Mouse (Mus musculus) liver, adult 2 months (tissue): ENCODE data around the gene Psd4. TPM values are rescaled to one million over a fixed set of nuclear protein-coding genes. Genes with fewer than 3 reads are reported as not detected.
A peak's percentile ranks its signal among the peaks of the same experiment; 100 is the strongest.

Experiments
- DNase-seq: peaks from one replicate; pipeline ENCODE4 v3.0.0-alpha.2; 2011; ENCODE audit warnings: low read depth, low spot score; ENCODE audit errors: extremely low read depth
- H3K27ac ChIP-seq: fragments of 200-500 bp; replicated peaks from 2 replicates; pipeline ENCODE4 v1.5.1; 2012; ENCODE audit warnings: low read depth, mild to moderate bottlenecking, control low read depth, inconsistent platforms, low read length; ENCODE audit not compliant: insufficient read depth
- H3K27me3 ChIP-seq: fragments of 200-500 bp; 2 replicates; pipeline ENCODE4 v1.6.1; 2012; ENCODE audit warnings: mild to moderate bottlenecking, moderate library complexity, low read length, inconsistent platforms; ENCODE audit not compliant: control insufficient read depth, insufficient read depth
- H3K36me3 ChIP-seq: fragments of 200-500 bp; 2 replicates; pipeline ENCODE4 v1.6.1; 2012; ENCODE audit warnings: low read length, inconsistent platforms; ENCODE audit not compliant: control insufficient read depth, insufficient read depth
- H3K4me1 ChIP-seq: fragments of 200-500 bp; 2 replicates; pipeline ENCODE4 v1.6.1; 2011; ENCODE audit warnings: low read length; ENCODE audit not compliant: control insufficient read depth, insufficient read depth
- H3K4me3 ChIP-seq: fragments of 200-500 bp; 2 replicates; pipeline ENCODE4 v1.5.1; 2011; ENCODE audit warnings: low read depth, mild to moderate bottlenecking, control low read depth, low read length, moderate library complexity; ENCODE audit not compliant: insufficient read depth
- H3K79me2 ChIP-seq: fragments of 200-500 bp; 2 replicates; pipeline ENCODE4 v1.6.1; 2012; ENCODE audit warnings: inconsistent platforms, mild to moderate bottlenecking, low read length, moderate library complexity; ENCODE audit not compliant: control insufficient read depth, insufficient read depth
- H3K9ac ChIP-seq: fragments of 200-500 bp; 2 replicates; pipeline ENCODE4 v1.6.1; 2012; ENCODE audit warnings: low read depth, mild to moderate bottlenecking, control low read depth, inconsistent platforms, low read length
- CTCF ChIP-seq: fragments of 200-500 bp; IDR thresholded peaks from 2 replicates; pipeline ENCODE4 v1.5.1; 2011; ENCODE audit warnings: low read depth, low read length, control low read depth
- POLR2A ChIP-seq: fragments of 200-500 bp; IDR thresholded peaks from 2 replicates; pipeline ENCODE4 v1.6.1; 2011; ENCODE audit warnings: low read length, control low read depth; ENCODE audit not compliant: insufficient read depth; ENCODE audit errors: extremely low read depth
- WGBS: fragments of 180-500 bp; shearing (Covaris S2); methylation state at CpG from one replicate; pipeline ENCODE4 v1.1.7; 2018; 5-methylcytosine and 5-hydroxymethylcytosine counted together
- polyA plus RNA-seq: library from polyadenylated mRNA; depleted of rRNA; stranded (reverse); fragments of >200 nt; gene quantifications from 2 replicates; pipeline ENCODE4 v1.2.3, GENCODE M21; 2012
- total RNA-seq: library from RNA; depleted of rRNA; stranded (reverse); fragments of >200 nt; gene quantifications from 2 replicates; pipeline ENCODE4 v1.2.3, GENCODE M21; 2014

Gene Psd4
- total and polyA plus RNA-seq, 2 experiments, result 2.1 to 3.7 TPM

- Histone ChIP-seq H3K27me3 (no peaks in the 10 kb centered on the region), H3K4me3 (no peak overlapping the region), H3K27ac (no peak overlapping the region), H3K79me2 (no peaks in the 10 kb centered on the region), H3K9ac (no peak overlapping the region), H3K36me3 (no peaks in the 10 kb centered on the region), H3K4me1 (peaks cover 2% of the 10 kb centered on the region; the same call in 1 of the 2 replicates)
- no peak for TF ChIP-seq CTCF
- TF ChIP-seq POLR2A, result no peak
- WGBS, result 47% methylated on average over 1 of the region's 1 CpGs
- DNase-seq, result no peak
Observed at GRCm38 (mm10) chr2:24359347-24359746, 8.0 kb upstream of the Psd4 start.

GRCm38 (mm10) chr2:24363818-24364217 lies 3.6 kb upstream of the Psd4 start:
- no peak for TF ChIP-seq POLR2A
- no peak for TF ChIP-seq CTCF
- Histone ChIP-seq H3K36me3 (no peaks in the 10 kb centered on the region), H3K9ac (no peak overlapping the region), H3K79me2 (no peaks in the 10 kb centered on the region), H3K4me3 (no peak overlapping the region), H3K27ac (no peak overlapping the region), H3K4me1 (no peaks in the 10 kb centered on the region; the same call in 1 of the 2 replicates), H3K27me3 (no peaks in the 10 kb centered on the region)
- 32% methylated on average over 3 of the region's 3 CpGs for WGBS
- DNase-seq, result no peak

- no peaks in the 10 kb centered on the region; the same call in 1 of the 2 replicates for H3K4me1 ChIP-seq
- TF ChIP-seq CTCF, result no peak
- no peak for TF ChIP-seq POLR2A
- H3K36me3 ChIP-seq, result no peaks in the 10 kb centered on the region
- no peak overlapping the region for H3K4me3 ChIP-seq
- no peak for DNase-seq
- H3K27me3 ChIP-seq, result no peaks in the 10 kb centered on the region
- no peaks in the 10 kb centered on the region for H3K79me2 ChIP-seq
- no peak overlapping the region for H3K9ac ChIP-seq
- 82% methylated on average over 12 of the region's 12 CpGs for WGBS
- H3K27ac ChIP-seq, result no peak overlapping the region
Observed at GRCm38 (mm10) chr2:24366214-24366975, 985 bp upstream of the Psd4 start.

- Histone ChIP-seq H3K79me2 (no peaks in the 10 kb centered on the region), H3K27ac (no peak overlapping the region), H3K4me3 (peak overlapping the region; percentile 42), H3K36me3 (no peaks in the 10 kb centered on the region), H3K4me1 (no peaks in the 10 kb centered on the region; the same call in 1 of the 2 replicates), H3K9ac (peak overlapping the region; percentile 10; the same call in 1 of the 2 replicates), H3K27me3 (no peaks in the 10 kb centered on the region)
- no peak for DNase-seq
- WGBS, result 38% methylated on average over 4 of the region's 4 CpGs
- no peak for TF ChIP-seq CTCF
- no peak for TF ChIP-seq POLR2A
Observed at GRCm38 (mm10) chr2:24367895-24368261, 498 bp downstream of the Psd4 start.

- Histone ChIP-seq H3K4me3 (no peak overlapping the region), H3K27ac (no peak overlapping the region), H3K27me3 (no peaks in the 10 kb centered on the region), H3K36me3 (no peaks in the 10 kb centered on the region), H3K9ac (no peak overlapping the region), H3K4me1 (no peaks in the 10 kb centered on the region), H3K79me2 (no peaks in the 10 kb centered on the region)
- DNase-seq, result peak; percentile 25
- TF ChIP-seq POLR2A, result no peak
- TF ChIP-seq CTCF, result no peak
- 75% methylated on average over 5 of the region's 5 CpGs for WGBS
Observed at GRCm38 (mm10) chr2:24378747-24379450, 11.5 kb downstream of the Psd4 start.
